Comparison of ENCODE assay signal across 13 mouse cellular contexts in genomic region chr16:29216395-29217295, GRCm38 (mm10). TPM values are rescaled to one million over a fixed set of nuclear protein-coding genes. Genes with fewer than 3 reads are reported as not detected.
DNase-seq lines count a peak whose midpoint lies in the region; ATAC-seq and TF ChIP-seq lines count a peak whose summit lies in the region.
"Had no signal": no experiment of that assay in that cellular context is flagged by ENCODE, and none has a peak within 500 bp of the region (broad histone marks: within the 10 kb centered on the region; RNA-seq: fewer than 3 reads in every experiment).

No protein-coding gene starts in this region.

- 86% methylated on average over 5 of the region's 5 CpGs for WGBS in hindbrain, embryonic 11.5 days
- WGBS in hindbrain, embryonic 12.5 days, result 81% methylated on average over 5 of the region's 5 CpGs
- 60% methylated on average over 5 of the region's 5 CpGs for WGBS in forebrain, postnatal 0 days
- 71% methylated on average over 5 of the region's 5 CpGs for WGBS in liver, embryonic 12.5 days (ENCODE audit: insufficient replicate concordance)

- no peaks in the 10 kb centered on the region for H3K9me3 ChIP-seq in hindbrain, embryonic 11.5 days (ENCODE audit: control insufficient read depth, low read length)
- no peaks in the 10 kb centered on the region for H3K9me3 ChIP-seq in hindbrain, embryonic 12.5 days (replicated peaks)
- no peaks in the 10 kb centered on the region for H3K9me3 ChIP-seq in forebrain, postnatal 0 days (ENCODE audit: low read length)
- H3K9me3 ChIP-seq in liver, embryonic 12.5 days (replicated peaks), result no peaks in the 10 kb centered on the region
- H3K9me3 ChIP-seq: embryonic facial prominence, embryonic 15.5 days; intestine, embryonic 15.5 days had no signal

- TF ChIP-seq CTCF in forebrain, postnatal 0 days (IDR thresholded peaks at IDR 0.05; ENCODE audit: low read depth), result no peak

- H3K36me3 ChIP-seq in hindbrain, embryonic 11.5 days (ENCODE audit: control insufficient read depth, insufficient read depth, low read length), result no peaks in the 10 kb centered on the region
- H3K36me3 ChIP-seq in hindbrain, embryonic 12.5 days, result no peaks in the 10 kb centered on the region
- no peaks in the 10 kb centered on the region for H3K36me3 ChIP-seq in forebrain, postnatal 0 days (ENCODE audit: insufficient read depth)
- no peaks in the 10 kb centered on the region for H3K36me3 ChIP-seq in liver, embryonic 12.5 days
- H3K36me3 ChIP-seq: embryonic facial prominence, embryonic 15.5 days; intestine, embryonic 15.5 days had no signal

- H3K4me2 ChIP-seq in hindbrain, embryonic 11.5 days (replicated peaks; ENCODE audit: low read depth, low read length), result no peak overlapping the region
- no peak overlapping the region for H3K4me2 ChIP-seq in hindbrain, embryonic 12.5 days (replicated peaks)
- H3K4me2 ChIP-seq in forebrain, postnatal 0 days (ENCODE audit: low read depth), result no peak overlapping the region
- H3K4me2 ChIP-seq in liver, embryonic 12.5 days, result no peak overlapping the region
- H3K4me2 ChIP-seq: embryonic facial prominence, embryonic 15.5 days; intestine, embryonic 15.5 days had no signal

- peak; percentile 26 for DNase-seq in hindbrain, embryonic 11.5 days (ENCODE audit: low spot score)
- DNase-seq in forebrain, postnatal 0 days, result peak; percentile 82
- DNase-seq in left cerebral cortex, adult 18-20 months (ENCODE audit: low spot score in 2 of 2), result peak; percentile 59 to 73
- peak; percentile 70 to 77 for DNase-seq in right cerebral cortex, adult 2 months (ENCODE audit: low spot score in 2 of 2)
- DNase-seq in thymus, adult 18-20 months, result no peak
- DNase-seq in adrenal gland, adult 2 months, result no peak
- DNase-seq: heart, adult 11 months; lung, adult 18-20 months had no signal

- no peaks in the 10 kb centered on the region for H3K4me1 ChIP-seq in hindbrain, embryonic 11.5 days (replicated peaks; ENCODE audit: control insufficient read depth, insufficient read depth, low read length)
- no peaks in the 10 kb centered on the region for H3K4me1 ChIP-seq in hindbrain, embryonic 12.5 days
- peaks cover 17% of the 10 kb centered on the region for H3K4me1 ChIP-seq in forebrain, postnatal 0 days (ENCODE audit: insufficient read depth)
- H3K4me1 ChIP-seq in liver, embryonic 12.5 days, result no peaks in the 10 kb centered on the region
- H3K4me1 ChIP-seq: embryonic facial prominence, embryonic 15.5 days; intestine, embryonic 15.5 days had no signal

- ATAC-seq in hindbrain, embryonic 11.5 days (ENCODE audit: low FRiP score), result no peak
- ATAC-seq in hindbrain, embryonic 12.5 days (ENCODE audit: low FRiP score), result no peak
- peak; percentile 98 for ATAC-seq in forebrain, postnatal 0 days
- no peak for ATAC-seq in liver, embryonic 12.5 days
- ATAC-seq: intestine, embryonic 15.5 days had no signal

- no peak overlapping the region for H3K9ac ChIP-seq in hindbrain, embryonic 11.5 days (ENCODE audit: low read depth, low read length)
- no peak overlapping the region for H3K9ac ChIP-seq in hindbrain, embryonic 12.5 days
- H3K9ac ChIP-seq in forebrain, postnatal 0 days, result no peak overlapping the region
- H3K9ac ChIP-seq in liver, embryonic 12.5 days, result no peak overlapping the region
- H3K9ac ChIP-seq: embryonic facial prominence, embryonic 15.5 days; intestine, embryonic 15.5 days had no signal

- H3K27me3 ChIP-seq in hindbrain, embryonic 11.5 days (ENCODE audit: control insufficient read depth, insufficient read depth, low read length), result no peaks in the 10 kb centered on the region
- H3K27me3 ChIP-seq in hindbrain, embryonic 12.5 days, result no peaks in the 10 kb centered on the region
- H3K27me3 ChIP-seq in forebrain, postnatal 0 days (ENCODE audit: insufficient read depth, low read length), result no peaks in the 10 kb centered on the region
- no peaks in the 10 kb centered on the region; the same call in 1 of the 2 replicates for H3K27me3 ChIP-seq in liver, embryonic 12.5 days (replicated peaks)
- H3K27me3 ChIP-seq: intestine, embryonic 15.5 days had no signal

- no peak overlapping the region for H3K4me3 ChIP-seq in hindbrain, embryonic 11.5 days (ENCODE audit: low read depth, low read length)
- no peak overlapping the region for H3K4me3 ChIP-seq in hindbrain, embryonic 12.5 days
- no peak overlapping the region for H3K4me3 ChIP-seq in forebrain, postnatal 0 days (ENCODE audit: low read depth, low read length)
- no peak overlapping the region for H3K4me3 ChIP-seq in liver, embryonic 12.5 days
- H3K4me3 ChIP-seq: embryonic facial prominence, embryonic 15.5 days; intestine, embryonic 15.5 days had no signal

- no peak overlapping the region for H3K27ac ChIP-seq in hindbrain, embryonic 11.5 days (ENCODE audit: low read depth, low read length)
- no peak overlapping the region for H3K27ac ChIP-seq in hindbrain, embryonic 12.5 days
- peak overlapping the region; percentile 57; the same call in 1 of the 2 replicates for H3K27ac ChIP-seq in forebrain, postnatal 0 days (ENCODE audit: low read depth, low read length)
- no peak overlapping the region for H3K27ac ChIP-seq in liver, embryonic 12.5 days
- H3K27ac ChIP-seq: embryonic facial prominence, embryonic 15.5 days; intestine, embryonic 15.5 days had no signal

RNA-seq across cellular contexts. Expression of gene Hrasls, which starts 7.2 kb away (rescaled TPM):
- 1.4 and 1.5 TPM in 2 replicates for polyA plus RNA-seq in hindbrain, embryonic 11.5 days (2014; fragmentation: Nextera tagmentation; extraction: Ambion mirVana)
- polyA plus RNA-seq in hindbrain, embryonic 12.5 days (2016; fragmentation: Nextera tagmentation; extraction: Ambion mirVana), result 2.2 and 2.5 TPM in 2 replicates
- total RNA-seq in forebrain, postnatal 0 days (2014; rRNA removed), result 9.0 and 10.9 TPM in 2 replicates
- 4.3 and 6.3 TPM in 2 replicates for polyA plus RNA-seq in forebrain, postnatal 0 days (2015; fragmentation: Nextera tagmentation; extraction: Ambion mirVana)
- total RNA-seq in left cerebral cortex, adult 18-20 months (2021), result 10 to 100 TPM; 31.4 to 39.0 TPM
- polyA plus RNA-seq in liver, embryonic 12.5 days (2016; fragmentation: Nextera tagmentation; extraction: Ambion mirVana), result 0.10 and 0.14 TPM in 2 replicates
- total RNA-seq in adrenal gland, adult 2 months (2021), result 1 to 10 TPM; 1.7 to 7.1 TPM
- polyA plus RNA-seq in adrenal gland, adult 2 months (2012; rRNA removed), result 2.5 and 3.1 TPM in 2 replicates
- total RNA-seq: monocyte, adult 5-6 weeks had no signal

Comparison
In these comparisons a context has a peak if more than half of its experiments do, and no peak if none do; other contexts are left out.
1. DNase-seq: peak in hindbrain, embryonic 11.5 days (single experiment), forebrain, postnatal 0 days (single experiment), left cerebral cortex, adult 18-20 months (2 of 2) and right cerebral cortex, adult 2 months (2 of 2); none in thymus, adult 18-20 months (0 of 2) and adrenal gland, adult 2 months (single experiment).